Mouse (Mus musculus) 416B (cell line): ENCODE measurements around the gene Stk4.

Source experiments
- DNase-seq: peaks from one replicate; pipeline ENCODE4 v3.0.0; 2011; ENCODE audit warnings: low read depth

Stk4 gene

GRCm38 (mm10) chr2:164174649-164175395 is 104.7 kb downstream of the Stk4 start:
- no peak for DNase-seq

GRCm38 (mm10) chr2:164175850-164176249 is 105.7 kb downstream of the Stk4 start:
- DNase-seq, result peak; percentile 52

GRCm38 (mm10) chr2:164177831-164178230 is 107.7 kb downstream of the Stk4 start:
- no peak for DNase-seq

GRCm38 (mm10) chr2:164180124-164180523 is 110.0 kb downstream of the Stk4 start:
- peak; percentile 69 for DNase-seq

- no peak for DNase-seq
Observed at GRCm38 (mm10) chr2:164180770-164181169, 110.6 kb downstream of the Stk4 start.

GRCm38 (mm10) chr2:164182692-164183255 is 112.7 kb downstream of the Stk4 start, which contains the start of gene Wfdc5:
TSS of gene Wfdc5 (minus strand) at chr2:164182742.
- no peak for DNase-seq

GRCm38 (mm10) chr2:164183340-164183739 is 113.2 kb downstream of the Stk4 start:
- DNase-seq, result no peak

- peak; percentile 20 for DNase-seq
Observed at GRCm38 (mm10) chr2:164184145-164184719, 114.1 kb downstream of the Stk4 start.

GRCm38 (mm10) chr2:164188722-164189121 is 118.6 kb downstream of the Stk4 start:
- DNase-seq, result peak; percentile 58

- DNase-seq, result no peak
Observed at GRCm38 (mm10) chr2:164190576-164190975, 120.5 kb downstream of the Stk4 start, which contains the start of gene Wfdc12. TSS of gene Wfdc12 (minus strand) at chr2:164190608.

- no peak for DNase-seq
Observed at GRCm38 (mm10) chr2:164192279-164192678, 122.2 kb downstream of the Stk4 start.

- no peak for DNase-seq
Observed at GRCm38 (mm10) chr2:164194959-164195630, 125.0 kb downstream of the Stk4 start.

GRCm38 (mm10) chr2:164195971-164196699 is 126.0 kb downstream of the Stk4 start:
- DNase-seq, result peak; percentile 12

GRCm38 (mm10) chr2:164196700-164196990 is 126.5 kb downstream of the Stk4 start:
- DNase-seq, result no peak

GRCm38 (mm10) chr2:164199626-164200327 is 129.7 kb downstream of the Stk4 start, which contains the start of gene Wfdc15a:
TSS of gene Wfdc15a (minus strand) at chr2:164200130.
- DNase-seq, result no peak
